Mouse (Mus musculus) ES-Bruce4 (cell line): Measurements from ENCODE around the gene Kcnk4. TPM values are rescaled to one million over a fixed set of nuclear protein-coding genes. Genes with fewer than 3 reads are reported as not detected.

Source experiments
- H3K27ac ChIP-seq: 2 replicates; pipeline ENCODE4 v1.5.1; 2012; ENCODE audit warnings: low read length, inconsistent platforms; ENCODE audit not compliant: insufficient read depth
- H3K27me3 ChIP-seq: 2 replicates; pipeline ENCODE4 v1.6.1; 2012; ENCODE audit warnings: mild to moderate bottlenecking, low read length, inconsistent platforms; ENCODE audit not compliant: control insufficient read depth, poor library complexity, insufficient read depth, severe bottlenecking
- H3K36me3 ChIP-seq: 2 replicates; pipeline ENCODE4 v1.6.1; 2012; ENCODE audit warnings: inconsistent platforms, mild to moderate bottlenecking, low read length, moderate library complexity; ENCODE audit not compliant: control insufficient read depth, poor library complexity, insufficient read depth, severe bottlenecking
- H3K4me1 ChIP-seq: one replicate; pipeline ENCODE4 v1.8.1; 2011; ENCODE audit warnings: low read length; ENCODE audit not compliant: control insufficient read depth, insufficient read depth
- H3K4me3 ChIP-seq: 2 replicates; pipeline ENCODE4 v1.5.1; 2011; ENCODE audit warnings: low read depth, mild to moderate bottlenecking, low read length
- H3K9ac ChIP-seq: 2 replicates; pipeline ENCODE4 v1.6.1; 2012; ENCODE audit warnings: low read depth, mild to moderate bottlenecking, inconsistent platforms; ENCODE audit not compliant: poor library complexity, severe bottlenecking
- H3K9me3 ChIP-seq: replicated peaks from 2 replicates; pipeline ENCODE4 v1.6.1; 2012; ENCODE audit warnings: mild to moderate bottlenecking, low read length, inconsistent platforms; ENCODE audit not compliant: control insufficient read depth, poor library complexity, insufficient read depth, severe bottlenecking
- CTCF ChIP-seq: IDR thresholded peaks from one replicate; pipeline ENCODE4 v1.8.1; 2011; ENCODE audit warnings: low read depth, low read length
- EP300 ChIP-seq: IDR thresholded peaks from 2 replicates; pipeline ENCODE4 v1.6.1; 2011; ENCODE audit warnings: low read depth, low read length; ENCODE audit not compliant: insufficient read depth
- POLR2A ChIP-seq: IDR thresholded peaks from one replicate; pipeline ENCODE4 v1.8.1; 2011; ENCODE audit warnings: low read length; ENCODE audit not compliant: insufficient read depth
- polyA plus RNA-seq: library from polyadenylated mRNA; stranded (reverse); fragments of >200 nt; gene quantifications from 2 replicates; pipeline ENCODE4 v1.2.4, GENCODE M21; 2011; ENCODE audit warnings: low read depth; ENCODE audit not compliant: missing spikeins, insufficient read depth, insufficient read length

Gene Kcnk4
- polyA plus RNA-seq, 1 experiment: not detected

GRCm38 (mm10) chr19:6939106-6940002 lies 5.0 kb upstream of the Kcnk4 start:
- Histone ChIP-seq H3K27me3 (no peaks in the 10 kb centered on the region), H3K9me3 (no peaks in the 10 kb centered on the region), H3K27ac (no peak overlapping the region), H3K4me1 (no peaks in the 10 kb centered on the region), H3K36me3 (no peaks in the 10 kb centered on the region), H3K4me3 (no peak overlapping the region), H3K9ac (no peak overlapping the region)
- TF ChIP-seq CTCF (no peak), EP300 (no peak), POLR2A (no peak)

GRCm38 (mm10) chr19:6937541-6938465 lies 3.5 kb upstream of the Kcnk4 start:
- TF ChIP-seq CTCF: no peak
- TF ChIP-seq POLR2A: no peak
- TF ChIP-seq EP300: no peak
- no peak overlapping the region for H3K9ac ChIP-seq
- no peaks in the 10 kb centered on the region for H3K9me3 ChIP-seq
- no peaks in the 10 kb centered on the region for H3K36me3 ChIP-seq
- no peak overlapping the region for H3K4me3 ChIP-seq
- H3K27ac ChIP-seq: no peak overlapping the region
- no peaks in the 10 kb centered on the region for H3K27me3 ChIP-seq
- no peaks in the 10 kb centered on the region for H3K4me1 ChIP-seq

DNA sequence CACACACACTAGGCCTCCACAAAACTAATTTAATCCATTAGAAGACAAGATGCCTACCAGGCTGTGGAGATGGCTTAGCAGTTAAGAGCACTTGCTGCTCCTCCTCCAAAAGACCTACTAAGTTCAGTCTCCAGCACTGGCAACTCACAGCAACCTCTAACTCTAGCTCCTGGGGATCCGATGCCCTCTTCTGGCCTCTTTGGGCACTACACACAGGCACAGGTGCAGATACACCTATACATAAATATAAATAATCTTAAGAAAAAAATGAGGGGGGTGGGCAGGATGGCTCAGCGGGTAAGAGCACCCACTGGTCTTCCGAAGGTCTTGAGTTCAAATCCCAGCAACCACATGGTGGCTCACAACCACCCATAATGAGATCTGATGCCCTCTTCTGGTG lies 2.0 kb upstream of the Kcnk4 start:
- Histone ChIP-seq H3K9me3 (no peaks in the 10 kb centered on the region), H3K9ac (no peak overlapping the region), H3K4me3 (no peak overlapping the region), H3K4me1 (no peaks in the 10 kb centered on the region), H3K27ac (no peak overlapping the region), H3K36me3 (no peaks in the 10 kb centered on the region), H3K27me3 (no peaks in the 10 kb centered on the region)
- no peak for TF ChIP-seq POLR2A
- TF ChIP-seq CTCF: peak; percentile 70
- no peak for TF ChIP-seq EP300

GRCm38 (mm10) chr19:6933436-6934194 lies 700 bp downstream of the Kcnk4 start:
- Histone ChIP-seq H3K9ac (peak overlapping the region; percentile 53), H3K36me3 (no peaks in the 10 kb centered on the region), H3K4me3 (peak overlapping the region; percentile 54), H3K27me3 (no peaks in the 10 kb centered on the region), H3K27ac (no peak overlapping the region), H3K9me3 (no peaks in the 10 kb centered on the region), H3K4me1 (peaks cover 2% of the 10 kb centered on the region)
- TF ChIP-seq CTCF (no peak), EP300 (no peak), POLR2A (no peak)

DNA sequence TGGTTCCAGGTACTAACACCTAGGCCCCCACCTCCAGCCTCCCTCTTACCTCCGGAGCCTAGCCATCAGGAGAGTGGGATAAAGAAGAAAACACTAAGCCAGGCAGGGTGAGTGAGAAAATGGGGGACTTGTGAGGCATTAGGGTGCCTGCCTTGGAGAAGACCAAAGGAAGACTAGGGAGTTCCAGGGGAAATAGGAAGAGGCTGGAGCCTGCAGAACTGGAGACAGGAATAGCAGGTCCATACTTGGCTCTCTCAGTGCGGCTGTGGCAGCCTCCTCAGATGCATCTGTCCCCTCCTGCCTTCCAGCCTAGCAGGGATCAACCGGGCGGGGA lies 1.2 kb downstream of the Kcnk4 start:
- no peak overlapping the region for H3K4me3 ChIP-seq
- no peaks in the 10 kb centered on the region for H3K9me3 ChIP-seq
- H3K27me3 ChIP-seq: no peaks in the 10 kb centered on the region
- no peaks in the 10 kb centered on the region for H3K36me3 ChIP-seq
- H3K9ac ChIP-seq: no peak overlapping the region
- H3K27ac ChIP-seq: no peak overlapping the region
- TF ChIP-seq CTCF (no peak), EP300 (no peak), POLR2A (no peak)
- peaks cover 2% of the 10 kb centered on the region for H3K4me1 ChIP-seq
